Mouse (Mus musculus): Measurements from ENCODE around the gene Tmem150c. TPM values are rescaled to one million over a fixed set of nuclear protein-coding genes. Genes with fewer than 3 reads are reported as not detected.

Tmem150c gene
- total and polyA plus RNA-seq, 3 experiments: 3.9 to 7.7 (median 6.3) TPM

DNA sequence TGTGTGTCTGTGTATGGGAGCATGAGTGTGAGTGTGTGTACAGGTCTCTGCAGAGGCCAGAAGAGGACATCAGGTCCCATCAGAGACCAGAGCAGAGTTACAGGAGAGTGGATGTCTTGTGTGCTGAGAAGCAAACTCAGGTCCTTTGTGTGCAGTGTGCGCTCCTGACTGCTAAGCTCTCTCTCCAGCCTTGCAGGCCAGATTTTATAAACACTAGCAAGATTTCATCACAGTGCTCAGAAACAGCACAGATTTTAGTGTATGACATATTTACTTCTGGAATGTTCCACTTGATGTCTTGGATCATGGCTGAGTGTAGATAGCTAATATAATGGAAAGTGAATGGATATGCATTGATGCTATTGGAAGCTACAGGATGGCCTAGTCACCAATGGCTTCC, 57.2 kb downstream of the Tmem150c start:
- no peak for TF ChIP-seq CTCF (IDR thresholded peaks at IDR 0.05)
- TF ChIP-seq POLR2A (IDR thresholded peaks at IDR 0.05; ENCODE audit: insufficient read depth, low read depth, low read length): no peak
- no peak for TF ChIP-seq EP300 (IDR thresholded peaks at IDR 0.05; ENCODE audit: insufficient read depth, low read depth, low read length)
- H3K4me1 ChIP-seq (ENCODE audit: control insufficient read depth, insufficient read depth, low read length): no peaks in the 10 kb centered on the region
- intact Hi-C loops (cut with DNase I): no loop called here
- DNase-seq: no peak
- no peak overlapping the region for H3K4me3 ChIP-seq
- no peak overlapping the region for H3K27ac ChIP-seq
- no peak overlapping the region for H3K9ac ChIP-seq (ENCODE audit: low read depth, low read length)
- H3K79me2 ChIP-seq (replicated peaks; ENCODE audit: control insufficient read depth, insufficient read depth, low read length): no peaks in the 10 kb centered on the region
- WGBS: 80% methylated on average over 1 of the region's 1 CpGs
- peaks cover 4% of the 10 kb centered on the region; the same call in 1 of the 2 replicates for H3K27me3 ChIP-seq (ENCODE audit: control insufficient read depth, insufficient read depth, low read length)
- H3K36me3 ChIP-seq (ENCODE audit: control insufficient read depth, insufficient read depth, low read length): no peaks in the 10 kb centered on the region

- H3K79me2 ChIP-seq (replicated peaks; ENCODE audit: control insufficient read depth, insufficient read depth, low read length): no peaks in the 10 kb centered on the region
- H3K9ac ChIP-seq (ENCODE audit: low read depth, low read length): no peak overlapping the region
- no peak overlapping the region for H3K4me3 ChIP-seq
- intact Hi-C loops (cut with DNase I): no loop called here
- DNase-seq: no peak
- TF ChIP-seq POLR2A (IDR thresholded peaks at IDR 0.05; ENCODE audit: insufficient read depth, low read depth, low read length) (no peak), EP300 (IDR thresholded peaks at IDR 0.05; ENCODE audit: insufficient read depth, low read depth, low read length) (no peak), CTCF (IDR thresholded peaks at IDR 0.05) (no peak)
- 91% methylated on average over 4 of the region's 4 CpGs for WGBS
- no peaks in the 10 kb centered on the region for H3K36me3 ChIP-seq (ENCODE audit: control insufficient read depth, insufficient read depth, low read length)
- H3K4me1 ChIP-seq (ENCODE audit: control insufficient read depth, insufficient read depth, low read length): no peaks in the 10 kb centered on the region
- H3K27ac ChIP-seq: no peak overlapping the region
- H3K27me3 ChIP-seq (ENCODE audit: control insufficient read depth, insufficient read depth, low read length): peaks cover 4% of the 10 kb centered on the region; the same call in 1 of the 2 replicates
Measured at GRCm38 (mm10) chr5:100097967-100098366, 61.6 kb downstream of the Tmem150c start.

- whole genome bisulfite sequencing: 71% methylated on average over 5 of the region's 5 CpGs
- H3K36me3 ChIP-seq (ENCODE audit: control insufficient read depth, insufficient read depth, low read length): no peaks in the 10 kb centered on the region
- H3K27ac ChIP-seq: no peak overlapping the region
- H3K79me2 ChIP-seq (replicated peaks; ENCODE audit: control insufficient read depth, insufficient read depth, low read length): no peaks in the 10 kb centered on the region
- peaks cover 4% of the 10 kb centered on the region; the same call in 1 of the 2 replicates for H3K27me3 ChIP-seq (ENCODE audit: control insufficient read depth, insufficient read depth, low read length)
- TF ChIP-seq POLR2A (IDR thresholded peaks at IDR 0.05; ENCODE audit: insufficient read depth, low read depth, low read length) (no peak), CTCF (IDR thresholded peaks at IDR 0.05) (no peak), EP300 (IDR thresholded peaks at IDR 0.05; ENCODE audit: insufficient read depth, low read depth, low read length) (no peak)
- H3K4me1 ChIP-seq (ENCODE audit: control insufficient read depth, insufficient read depth, low read length): no peaks in the 10 kb centered on the region
- no peak overlapping the region for H3K4me3 ChIP-seq
- no peak overlapping the region for H3K9ac ChIP-seq (ENCODE audit: low read depth, low read length)
- DNase-seq: no peak
- intact Hi-C loops (cut with DNase I): no loop called here
Measured at GRCm38 (mm10) chr5:100096955-100097354, 62.7 kb downstream of the Tmem150c start.

- no peak overlapping the region for H3K4me3 ChIP-seq
- no peaks in the 10 kb centered on the region for H3K79me2 ChIP-seq (replicated peaks; ENCODE audit: control insufficient read depth, insufficient read depth, low read length)
- no peaks in the 10 kb centered on the region for H3K27me3 ChIP-seq (ENCODE audit: control insufficient read depth, insufficient read depth, low read length)
- WGBS: 29% methylated on average over 17 of the region's 17 CpGs
- intact Hi-C loops (cut with DNase I): no loop called here
- TF ChIP-seq POLR2A (IDR thresholded peaks at IDR 0.05; ENCODE audit: insufficient read depth, low read depth, low read length) (no peak), EP300 (IDR thresholded peaks at IDR 0.05; ENCODE audit: insufficient read depth, low read depth, low read length) (no peak), CTCF (IDR thresholded peaks at IDR 0.05) (no peak)
- H3K4me1 ChIP-seq (ENCODE audit: control insufficient read depth, insufficient read depth, low read length): no peaks in the 10 kb centered on the region
- H3K9ac ChIP-seq (ENCODE audit: low read depth, low read length): no peak overlapping the region
- no peak overlapping the region for H3K27ac ChIP-seq
- no peak for DNase-seq
- H3K36me3 ChIP-seq (ENCODE audit: control insufficient read depth, insufficient read depth, low read length): no peaks in the 10 kb centered on the region
Measured at GRCm38 (mm10) chr5:100091602-100092001, 68.0 kb downstream of the Tmem150c start.

DNA sequence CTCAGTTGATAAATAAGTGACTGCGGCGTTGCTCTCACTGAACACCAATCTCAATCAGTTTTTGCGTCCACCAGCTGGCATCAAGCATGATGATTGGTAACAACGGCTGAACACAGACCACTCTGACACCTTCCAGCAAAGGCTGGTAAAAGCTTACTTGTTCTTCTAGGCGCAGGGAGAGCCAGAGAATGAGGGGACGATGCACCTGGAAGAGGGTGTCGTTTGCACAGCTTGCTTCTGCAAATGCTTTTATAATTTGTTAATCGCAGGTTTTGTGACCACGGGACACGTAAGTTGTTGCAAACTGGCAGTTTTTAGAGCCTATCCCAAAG, 68.4 kb downstream of the Tmem150c start:
- Histone ChIP-seq H3K27ac (no peak overlapping the region), H3K36me3 (ENCODE audit: control insufficient read depth, insufficient read depth, low read length) (no peaks in the 10 kb centered on the region), H3K4me3 (no peak overlapping the region), H3K27me3 (ENCODE audit: control insufficient read depth, insufficient read depth, low read length) (no peaks in the 10 kb centered on the region), H3K4me1 (ENCODE audit: control insufficient read depth, insufficient read depth, low read length) (no peaks in the 10 kb centered on the region), H3K9ac (ENCODE audit: low read depth, low read length) (no peak overlapping the region), H3K79me2 (replicated peaks; ENCODE audit: control insufficient read depth, insufficient read depth, low read length) (no peaks in the 10 kb centered on the region)
- TF ChIP-seq POLR2A (IDR thresholded peaks at IDR 0.05; ENCODE audit: insufficient read depth, low read depth, low read length) (no peak), EP300 (IDR thresholded peaks at IDR 0.05; ENCODE audit: insufficient read depth, low read depth, low read length) (no peak), CTCF (IDR thresholded peaks at IDR 0.05) (no peak)
- DNase-seq: no peak
- 59% methylated on average over 10 of the region's 10 CpGs for WGBS
- intact Hi-C loops (cut with DNase I): no loop called here

- DNase-seq: no peak
- Histone ChIP-seq H3K36me3 (ENCODE audit: control insufficient read depth, insufficient read depth, low read length) (no peaks in the 10 kb centered on the region), H3K79me2 (replicated peaks; ENCODE audit: control insufficient read depth, insufficient read depth, low read length) (no peaks in the 10 kb centered on the region), H3K27me3 (ENCODE audit: control insufficient read depth, insufficient read depth, low read length) (no peaks in the 10 kb centered on the region), H3K9ac (ENCODE audit: low read depth, low read length) (no peak overlapping the region), H3K4me3 (no peak overlapping the region), H3K4me1 (ENCODE audit: control insufficient read depth, insufficient read depth, low read length) (no peaks in the 10 kb centered on the region), H3K27ac (no peak overlapping the region)
- no peak for TF ChIP-seq EP300 (IDR thresholded peaks at IDR 0.05; ENCODE audit: insufficient read depth, low read depth, low read length)
- 29% methylated on average over 12 of the region's 12 CpGs for WGBS
- intact Hi-C loops (cut with DNase I): no loop called here
Measured at GRCm38 (mm10) chr5:100090515-100091262, 68.9 kb downstream of the Tmem150c start.

Data from heart, adult 2 months (tissue).